Mouse (Mus musculus) splenic B cell, adult 2 months (primary cell): ENCODE data around the gene Erp27.

ENCODE experiments used
- DNase-seq: peaks from one replicate; pipeline ENCODE4 v3.0.0-alpha.2; 2011; ENCODE audit warnings: low read depth, low spot score
- H3K27me3 ChIP-seq: 2 replicates; pipeline ENCODE4 v1.6.1; 2012; ENCODE audit warnings: mild to moderate bottlenecking, low read length, moderate library complexity, mixed read lengths; ENCODE audit not compliant: control insufficient read depth, poor library complexity, insufficient read depth, severe bottlenecking
- H3K36me3 ChIP-seq: 2 replicates; pipeline ENCODE4 v1.6.1; 2012; ENCODE audit warnings: mild to moderate bottlenecking, low read length, moderate library complexity, mixed read lengths; ENCODE audit not compliant: control insufficient read depth, poor library complexity, insufficient read depth, severe bottlenecking

Gene Erp27

DNA sequence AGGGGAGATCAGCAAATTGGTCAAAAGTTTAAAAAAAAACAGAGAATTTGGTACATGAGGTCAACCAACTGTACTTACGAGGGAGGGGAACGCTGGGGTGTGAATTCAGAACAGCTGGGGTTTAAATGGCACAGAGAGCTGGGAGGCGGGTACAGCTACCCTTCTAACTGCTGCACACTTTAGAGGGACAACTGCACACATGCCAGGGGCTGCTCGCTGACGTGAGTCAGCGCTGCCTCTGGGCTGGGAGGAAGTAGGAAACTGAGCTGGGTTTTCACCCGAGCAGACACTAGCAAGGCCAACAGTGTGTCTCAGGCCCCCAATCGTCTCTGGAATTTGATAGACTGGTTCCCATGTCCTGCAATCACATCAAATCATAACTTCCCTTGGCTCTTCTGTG, 3.1 kb upstream of the Erp27 start:
- Histone ChIP-seq H3K27me3 (no peaks in the 10 kb centered on the region), H3K36me3 (peaks cover 37% of the 10 kb centered on the region)
- DNase-seq, result no peak

DNA sequence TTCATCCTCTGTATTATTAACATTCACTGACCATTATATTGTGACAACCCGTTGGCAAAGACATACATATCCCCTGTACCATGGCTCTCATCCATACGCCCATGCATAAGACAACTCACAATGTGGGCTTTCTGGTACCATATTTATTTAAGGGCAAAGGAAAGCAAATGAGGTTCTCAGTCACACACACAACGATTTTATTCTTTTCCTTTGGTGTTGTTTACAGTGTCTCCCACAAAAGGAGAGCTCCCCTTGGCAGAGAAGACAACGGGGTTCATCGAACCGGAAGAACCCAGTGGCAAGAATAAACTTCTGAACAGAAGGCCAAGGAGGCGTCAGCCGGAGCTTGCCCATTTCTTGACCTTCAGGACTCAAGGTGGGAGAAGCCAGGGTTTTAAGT, 1.6 kb upstream of the Erp27 start, which contains the start of gene Pde6h:
Gene Pde6h (plus strand): TSS at position 301 of the 400 bp plus-strand sequence.
- peaks cover 34% of the 10 kb centered on the region for H3K36me3 ChIP-seq
- H3K27me3 ChIP-seq, result no peaks in the 10 kb centered on the region
- DNase-seq, result no peak

DNA sequence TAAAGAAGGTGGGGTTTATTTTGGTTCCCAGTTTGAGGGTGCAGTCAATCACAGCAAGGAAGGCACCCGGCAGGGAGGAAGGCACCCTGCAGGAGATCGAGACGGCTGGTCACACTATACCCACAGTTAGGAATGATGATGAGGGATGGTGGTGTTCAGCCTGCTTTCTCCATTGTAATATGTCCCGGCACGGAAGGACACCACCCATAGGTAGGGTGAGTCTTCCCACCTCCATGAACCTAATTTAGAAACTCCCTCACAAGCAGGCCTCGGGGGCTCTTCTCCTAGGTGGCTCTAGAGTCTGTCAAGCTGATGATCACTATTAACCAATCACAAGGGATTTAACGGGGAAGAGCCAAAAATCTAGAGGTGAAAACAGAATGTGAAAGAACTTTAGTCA, 891 bp upstream of the Erp27 start:
- H3K36me3 ChIP-seq, result peaks cover 28% of the 10 kb centered on the region
- no peak for DNase-seq
- no peaks in the 10 kb centered on the region for H3K27me3 ChIP-seq

DNA sequence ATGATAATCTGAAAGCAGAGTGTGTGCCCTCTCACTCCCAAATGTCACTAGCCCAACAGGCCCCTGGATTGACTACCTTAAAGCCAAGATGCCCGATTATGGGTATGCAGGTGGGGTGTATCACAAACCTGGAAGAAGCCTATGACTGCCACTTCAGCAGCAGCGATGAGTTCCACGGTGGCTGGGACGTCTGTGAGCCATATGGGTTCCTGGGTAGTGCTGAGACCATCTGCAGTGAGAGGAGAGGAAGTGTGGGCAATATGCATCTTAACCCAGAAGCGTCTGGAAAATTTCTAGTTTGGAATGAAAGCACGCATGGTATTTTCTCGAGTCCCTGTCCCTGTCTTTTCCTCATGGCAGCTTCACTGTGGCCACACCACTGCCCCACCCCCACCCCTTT, 379 bp downstream of the Erp27 start:
- no peak for DNase-seq
- H3K27me3 ChIP-seq, result no peaks in the 10 kb centered on the region

DNA sequence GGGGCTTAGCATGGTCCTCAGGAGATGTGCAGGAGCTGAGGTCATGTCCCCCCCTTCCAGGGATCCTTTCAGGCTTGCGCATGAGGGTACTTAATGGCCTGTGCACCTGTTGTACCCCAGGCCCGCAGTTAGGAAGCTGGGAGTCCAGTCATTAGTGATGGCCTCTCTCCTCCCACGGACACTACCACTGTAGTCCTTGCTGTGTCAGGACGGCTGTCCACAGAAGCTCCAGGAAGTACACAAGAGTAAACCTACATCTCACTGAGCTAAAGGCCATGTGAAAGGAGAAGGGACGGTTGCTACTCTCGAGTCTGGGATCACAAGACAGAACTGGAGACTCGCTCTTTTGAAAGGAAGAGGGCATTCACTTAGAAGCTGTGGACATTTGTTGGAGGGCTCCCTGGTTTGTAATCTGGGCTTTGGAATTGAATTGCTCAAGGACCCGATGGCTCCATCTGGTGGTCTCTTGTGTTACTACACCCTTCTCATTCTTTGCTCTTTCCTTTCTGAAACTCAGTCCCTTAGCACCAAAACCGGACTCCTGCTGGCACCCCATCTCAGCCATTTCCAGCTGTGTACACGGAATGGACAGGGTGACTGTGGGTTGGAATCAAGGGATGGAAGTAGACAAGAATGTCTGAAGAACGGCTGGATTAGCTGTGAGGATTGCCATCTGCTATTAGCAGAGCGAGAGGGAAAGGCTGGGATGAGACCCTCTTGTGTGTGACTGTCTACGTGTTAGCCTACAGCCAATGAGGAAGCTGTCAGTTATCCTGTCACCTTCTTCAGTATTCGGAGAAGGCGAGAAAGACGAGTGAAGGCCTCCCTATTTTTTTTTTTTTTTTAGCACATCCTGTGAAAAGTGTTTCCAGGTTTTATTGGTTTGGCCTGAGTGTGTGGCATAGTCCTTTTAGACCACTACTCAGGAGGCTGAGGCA, 1.4 kb downstream of the Erp27 start:
- DNase-seq, result peak; percentile 82
- H3K27me3 ChIP-seq, result no peaks in the 10 kb centered on the region
- H3K36me3 ChIP-seq, result peaks cover 17% of the 10 kb centered on the region

More for the DNA sequence above, 379 bp downstream of the Erp27 start:
- H3K36me3 ChIP-seq, result peaks cover 20% of the 10 kb centered on the region

DNA sequence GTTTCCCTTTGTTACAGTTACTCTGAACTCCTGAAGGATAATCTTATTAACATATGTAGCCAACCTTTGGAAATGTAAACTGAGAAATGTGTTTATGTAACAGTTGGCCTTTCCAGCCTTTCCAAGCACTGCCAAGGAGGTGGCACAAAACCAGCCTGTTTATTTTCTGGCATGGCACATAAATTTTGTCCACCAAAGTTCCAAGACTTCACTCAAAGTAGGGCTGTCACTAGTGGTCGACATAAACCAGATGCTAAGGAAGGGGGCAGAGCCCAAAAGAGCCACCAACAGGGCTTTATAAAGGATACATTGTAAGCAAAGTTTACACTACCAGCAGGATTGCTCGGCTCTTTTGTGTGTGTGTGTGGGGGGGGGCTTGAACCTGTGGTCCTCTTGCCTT, 4.1 kb downstream of the Erp27 start:
- Histone ChIP-seq H3K27me3 (no peaks in the 10 kb centered on the region), H3K36me3 (peaks cover 12% of the 10 kb centered on the region; the same call in 1 of the 2 replicates)
- DNase-seq, result no peak

DNA sequence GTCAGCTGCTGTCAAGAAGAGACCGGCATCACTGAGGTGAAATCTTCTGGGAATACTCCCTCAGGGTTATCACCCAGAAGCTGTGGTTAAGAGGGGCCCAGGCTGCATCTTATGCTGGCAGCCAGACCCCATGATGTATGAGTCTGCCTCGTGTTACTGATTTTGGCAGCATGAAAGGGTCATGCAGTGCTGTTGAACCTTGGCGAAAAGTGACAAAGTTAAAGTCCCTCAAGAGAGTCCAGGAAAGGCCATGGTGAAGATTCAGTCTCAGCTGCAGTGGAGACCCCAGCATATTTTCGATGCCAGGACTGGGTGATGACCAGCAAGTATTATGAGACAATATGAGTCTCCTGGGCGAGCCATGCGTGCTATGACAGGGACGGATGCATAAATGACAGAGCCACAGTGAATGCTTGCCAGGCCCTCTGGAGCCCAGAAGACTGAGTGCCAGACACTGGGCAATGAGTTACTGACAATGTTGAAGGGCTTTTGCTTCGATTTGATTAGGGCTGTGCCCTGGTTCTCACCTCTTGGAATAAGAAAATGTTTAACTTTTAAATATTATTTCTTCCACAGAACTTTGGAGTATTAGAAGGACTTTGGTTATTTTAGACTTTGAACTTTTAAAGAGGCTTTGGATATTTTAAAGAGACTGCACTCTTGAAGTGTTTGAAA, 6.1 kb downstream of the Erp27 start:
- DNase-seq, result no peak
- Histone ChIP-seq H3K27me3 (no peaks in the 10 kb centered on the region), H3K36me3 (peaks cover 10% of the 10 kb centered on the region)

DNA sequence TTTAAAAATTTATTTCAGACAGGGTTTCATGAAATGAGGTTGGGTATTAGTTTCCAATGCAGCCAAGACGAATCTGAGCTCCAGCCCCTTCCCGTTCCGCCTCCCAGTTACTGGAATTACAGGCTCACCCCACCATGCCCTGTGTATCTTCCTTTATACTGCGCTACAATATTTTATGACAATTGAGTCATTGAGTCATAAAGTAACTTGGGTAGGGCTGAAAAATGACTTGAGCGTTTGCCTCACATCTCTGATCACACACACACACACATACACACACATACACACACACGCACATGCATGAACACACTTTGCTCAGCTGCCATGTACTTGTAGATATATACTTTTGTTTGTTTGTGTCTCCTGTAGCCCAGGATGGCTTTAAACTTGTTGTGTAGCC, 7.7 kb downstream of the Erp27 start:
- Histone ChIP-seq H3K27me3 (no peaks in the 10 kb centered on the region), H3K36me3 (peaks cover 21% of the 10 kb centered on the region)
- DNase-seq, result no peak

DNA sequence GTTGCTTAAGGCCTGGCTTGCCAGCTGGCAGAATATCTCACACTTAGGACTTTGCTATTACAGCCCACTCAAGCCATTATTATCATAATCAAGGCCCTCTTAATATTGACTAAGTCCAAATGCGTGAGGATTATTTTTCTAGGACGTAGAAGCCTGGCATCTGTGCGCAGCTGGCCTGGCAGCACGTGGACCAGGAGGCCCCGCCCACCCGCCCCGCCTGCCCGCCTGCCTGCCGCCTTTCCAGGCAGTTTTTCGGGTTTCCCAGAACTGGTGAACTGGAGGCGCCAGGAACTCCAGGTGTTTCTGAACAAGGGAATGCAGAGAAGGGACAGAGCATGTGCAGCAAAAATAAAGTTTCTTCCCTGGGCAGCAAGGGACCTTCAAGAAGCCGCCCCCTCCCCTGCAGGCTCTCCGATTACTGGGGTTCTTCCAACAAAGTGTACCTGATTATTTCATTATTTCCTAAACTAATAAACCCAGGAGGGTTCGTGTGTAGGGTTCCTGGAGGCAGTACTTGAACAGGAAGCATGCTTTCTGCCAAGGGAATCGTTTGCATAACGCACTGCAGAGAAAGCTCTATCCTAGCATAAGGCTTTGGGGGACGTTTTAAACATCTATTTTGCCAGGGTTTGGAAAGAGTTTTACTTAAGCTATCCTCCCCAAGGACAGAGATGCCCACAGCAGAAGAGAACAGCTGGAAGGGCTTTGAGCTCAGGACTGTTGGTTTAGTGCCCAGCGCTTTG, 8.4 kb downstream of the Erp27 start:
- Histone ChIP-seq H3K27me3 (no peaks in the 10 kb centered on the region), H3K36me3 (peaks cover 24% of the 10 kb centered on the region)
- no peak for DNase-seq

DNA sequence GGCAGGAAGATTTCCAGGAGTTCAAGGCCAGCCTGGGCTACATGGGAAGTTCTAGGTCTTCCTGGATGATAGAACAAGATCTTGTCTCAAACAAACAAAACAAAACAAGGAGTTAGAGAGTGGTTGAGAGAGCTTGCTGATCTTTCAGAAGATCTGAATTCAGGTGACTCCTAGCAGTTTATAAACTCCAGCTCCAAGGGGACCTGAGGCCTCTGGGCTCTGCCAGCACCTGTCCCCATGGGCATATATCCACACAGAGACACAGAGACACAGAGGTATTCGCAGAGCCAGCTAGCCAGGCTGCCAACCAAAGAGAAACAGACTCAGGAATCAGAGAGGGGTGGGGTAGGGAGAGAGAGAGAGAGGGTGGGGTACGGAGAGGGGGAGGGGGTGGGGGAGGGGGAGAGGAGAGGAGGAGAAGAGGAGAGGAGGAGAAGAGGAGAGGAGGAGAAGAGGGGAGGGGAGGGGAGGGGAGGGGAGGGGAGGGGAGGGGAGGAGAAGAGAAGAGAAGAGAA, 9.2 kb downstream of the Erp27 start:
- H3K36me3 ChIP-seq, result peaks cover 24% of the 10 kb centered on the region
- no peaks in the 10 kb centered on the region for H3K27me3 ChIP-seq
- DNase-seq, result no peak

DNA sequence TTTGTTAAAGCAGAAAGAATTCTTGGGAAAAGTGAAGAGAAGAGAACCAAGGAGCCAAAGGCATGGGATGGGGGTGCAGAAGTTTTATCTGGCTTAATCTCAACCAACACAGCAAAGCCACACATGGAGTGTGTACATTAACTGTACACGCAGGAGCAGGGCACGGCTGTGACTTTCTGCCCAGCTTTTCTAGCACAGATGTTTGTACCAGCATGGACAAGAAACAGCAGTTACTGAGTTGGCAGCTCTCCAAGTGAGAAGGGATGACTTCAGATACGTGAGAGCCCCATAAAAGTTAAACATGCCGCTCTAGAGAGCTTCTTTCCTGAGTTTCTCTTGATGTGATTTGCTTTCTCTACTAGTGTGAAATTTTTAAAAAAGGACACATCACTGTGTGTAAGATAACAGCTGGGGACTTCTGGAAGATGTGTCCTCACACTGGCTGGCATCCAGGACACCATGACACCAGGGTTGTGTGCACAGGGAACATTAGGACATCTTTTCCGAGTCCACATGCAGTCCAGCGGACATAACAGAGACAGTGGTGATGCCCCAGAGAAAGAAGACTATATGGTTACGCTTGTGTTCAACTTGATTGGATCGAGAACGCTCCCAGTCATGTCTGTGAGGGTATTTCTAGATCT, 11.6 kb downstream of the Erp27 start:
- H3K27me3 ChIP-seq, result no peaks in the 10 kb centered on the region
- no peak for DNase-seq
- H3K36me3 ChIP-seq, result peaks cover 27% of the 10 kb centered on the region

DNA sequence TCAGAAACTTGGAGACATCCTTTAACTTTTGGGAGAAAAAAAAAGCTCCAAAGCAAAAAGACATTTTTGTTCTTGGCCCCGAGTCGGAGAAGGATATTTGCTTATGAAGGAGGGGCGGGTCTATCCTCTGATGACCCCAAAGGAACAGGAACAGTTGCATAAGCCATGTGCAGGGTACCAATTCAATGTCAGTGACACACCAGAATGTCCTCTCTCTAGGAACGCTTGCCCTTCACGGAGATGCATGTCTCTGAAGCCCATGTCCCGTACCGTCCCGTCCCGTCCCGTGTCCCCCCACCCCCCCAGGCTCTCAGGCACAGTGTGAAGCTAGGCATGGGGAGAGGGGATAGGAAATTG, 15.1 kb downstream of the Erp27 start:
- Histone ChIP-seq H3K27me3 (no peaks in the 10 kb centered on the region), H3K36me3 (peaks cover 26% of the 10 kb centered on the region)
- no peak for DNase-seq

DNA sequence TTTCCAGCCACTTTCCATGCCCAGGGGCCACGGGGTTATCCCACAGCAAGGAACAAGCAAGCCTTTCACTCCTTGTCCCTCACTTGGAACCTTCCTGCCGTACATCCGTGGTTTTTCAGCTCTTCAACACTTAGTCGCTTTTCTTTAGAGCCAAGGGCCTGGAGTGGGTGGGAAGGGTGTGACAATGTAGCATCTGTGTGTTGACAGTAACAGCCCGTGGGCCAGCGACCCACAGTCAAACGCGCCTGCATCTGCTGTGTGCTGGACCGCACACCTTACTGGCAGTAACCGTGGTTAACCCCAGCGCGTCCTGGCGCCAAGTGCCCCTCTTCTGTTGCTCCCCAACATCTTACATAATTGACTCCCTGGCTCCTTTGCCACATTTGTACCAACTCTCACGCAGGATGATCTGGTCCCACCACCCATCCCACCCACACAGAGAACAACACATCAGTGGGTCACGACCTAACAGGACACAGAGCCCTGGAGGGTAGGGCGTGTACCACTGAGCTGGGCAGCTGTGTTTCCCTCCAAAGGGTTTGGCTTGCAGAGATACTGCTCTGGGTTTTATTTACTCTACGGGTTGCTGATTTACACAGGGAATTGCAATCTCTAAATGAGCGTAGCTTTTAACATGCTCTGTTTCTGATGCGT, 15.6 kb downstream of the Erp27 start:
- DNase-seq, result no peak
- Histone ChIP-seq H3K36me3 (peaks cover 26% of the 10 kb centered on the region), H3K27me3 (no peaks in the 10 kb centered on the region)
